Mouse (Mus musculus) kidney, embryonic 14.5 days (tissue): ENCODE results near the gene Aco2. TPM values are rescaled to one million over a fixed set of nuclear protein-coding genes. Genes with fewer than 3 reads are reported as not detected.
"Not testable (repeated sequence)": the region's sequence is repeated elsewhere in the genome, so short reads cannot be mapped to it uniquely, and the experiment has no call there.

Experiments
- ATAC-seq: fragments of 200-750 bp; cut with Nextera tagmentation; 2 replicates; pipeline ENCODE4 v1.8.0; 2017; ENCODE audit warnings: moderate number of reproducible peaks, mild to moderate bottlenecking, moderate TSS enrichment, moderate library complexity; ENCODE audit not compliant: low FRiP score, low TSS enrichment
- H3K27ac ChIP-seq: fragments of 300-500 bp; sonication (generic); 2 replicates; pipeline ENCODE4 v1.5.1; 2014; ENCODE audit warnings: low read depth, mild to moderate bottlenecking, low read length, moderate library complexity, mixed read lengths
- H3K27me3 ChIP-seq: fragments of 300-500 bp; sonication (generic); 2 replicates; pipeline ENCODE4 v1.6.1; 2014; ENCODE audit warnings: mild to moderate bottlenecking, low read length; ENCODE audit not compliant: control insufficient read depth, insufficient read depth
- H3K36me3 ChIP-seq: fragments of 300-500 bp; sonication (generic); 2 replicates; pipeline ENCODE4 v1.6.1; 2014; ENCODE audit warnings: low read length, mixed read lengths; ENCODE audit not compliant: control insufficient read depth, insufficient read depth
- H3K4me1 ChIP-seq: fragments of 300-500 bp; sonication (generic); 2 replicates; pipeline ENCODE4 v1.6.1; 2014; ENCODE audit warnings: low read length, mixed read lengths; ENCODE audit not compliant: control insufficient read depth, insufficient read depth
- H3K4me2 ChIP-seq: fragments of 300-500 bp; sonication (generic); replicated peaks from 2 replicates; pipeline ENCODE4 v1.6.1; 2014; ENCODE audit warnings: low read depth, mild to moderate bottlenecking, low read length
- H3K4me3 ChIP-seq: fragments of 300-500 bp; sonication (generic); 2 replicates; pipeline ENCODE4 v1.5.1; 2014; ENCODE audit warnings: mild to moderate bottlenecking, low read length
- H3K9ac ChIP-seq: fragments of 300-500 bp; sonication (generic); 2 replicates; pipeline ENCODE4 v1.6.1; 2014; ENCODE audit warnings: low read depth, mild to moderate bottlenecking, low read length, moderate library complexity
- H3K9me3 ChIP-seq: fragments of 300-500 bp; sonication (generic); 2 replicates; pipeline ENCODE4 v1.6.1; 2016; ENCODE audit warnings: low read length; ENCODE audit not compliant: control insufficient read depth
- WGBS: fragments of 180-500 bp; shearing (Covaris S2); extraction: QIAGEN DNeasy Blood & Tissue Kit; methylation state at CpG from one replicate; pipeline ENCODE4 v1.1.7; 2014; 5-methylcytosine and 5-hydroxymethylcytosine counted together
- polyA plus RNA-seq: library from polyadenylated mRNA; unstranded; fragments of >200 nt; fragmentation: Nextera tagmentation; extraction: Ambion mirVana; gene quantifications from 2 replicates; pipeline ENCODE4 v1.2.1, GENCODE M21; 2014

Gene Aco2
- polyA plus RNA-seq, 1 experiment from 2014 or later: 191 TPM

GRCm38 (mm10) chr15:81904939-81905338 is 32.8 kb downstream of the Aco2 start:
- no peak overlapping the region for H3K9ac ChIP-seq
- no peaks in the 10 kb centered on the region for H3K27me3 ChIP-seq
- H3K4me3 ChIP-seq: no peak overlapping the region
- no peaks in the 10 kb centered on the region for H3K9me3 ChIP-seq
- 42% methylated on average over 2 of the region's 2 CpGs for WGBS
- H3K4me2 ChIP-seq: no peak overlapping the region
- no peaks in the 10 kb centered on the region for H3K4me1 ChIP-seq
- H3K27ac ChIP-seq: no peak overlapping the region
- ATAC-seq: no peak
- peaks cover 92% of the 10 kb centered on the region for H3K36me3 ChIP-seq

DNA sequence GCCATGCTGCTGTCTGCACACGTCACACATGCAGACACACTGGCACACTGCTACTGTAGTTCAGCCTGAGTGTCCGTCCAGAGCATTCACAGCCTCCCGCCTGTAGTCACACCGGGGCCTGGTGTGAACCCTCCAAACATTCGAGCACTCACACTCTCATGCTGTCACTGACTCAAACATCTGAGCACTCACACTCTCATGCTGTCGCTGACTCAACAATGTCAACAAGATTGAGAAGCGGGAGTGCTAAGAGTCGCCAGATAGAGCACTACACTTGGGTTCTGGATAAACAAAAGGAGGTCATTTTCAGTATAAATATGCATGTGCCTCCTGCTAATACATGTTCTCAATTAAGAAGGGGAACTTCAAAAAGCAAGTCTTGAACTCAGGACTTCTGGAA is 35.8 kb downstream of the Aco2 start:
- H3K27ac ChIP-seq: no peak overlapping the region
- WGBS: 91% methylated on average over 8 of the region's 8 CpGs
- H3K27me3 ChIP-seq: no peaks in the 10 kb centered on the region
- no peaks in the 10 kb centered on the region for H3K4me1 ChIP-seq
- no peak overlapping the region for H3K9ac ChIP-seq
- ATAC-seq: no peak
- no peak overlapping the region for H3K4me3 ChIP-seq
- no peak overlapping the region for H3K4me2 ChIP-seq
- no peaks in the 10 kb centered on the region for H3K9me3 ChIP-seq
- H3K36me3 ChIP-seq: peaks cover 93% of the 10 kb centered on the region

- H3K36me3 ChIP-seq: peaks cover 94% of the 10 kb centered on the region
- not testable (repeated sequence) for H3K27me3 ChIP-seq, ATAC-seq, H3K4me1 ChIP-seq, H3K4me3 ChIP-seq, H3K9ac ChIP-seq, H3K27ac ChIP-seq, H3K9me3 ChIP-seq, H3K4me2 ChIP-seq
- WGBS: 89% methylated on average over 4 of the region's 4 CpGs
Observed at GRCm38 (mm10) chr15:81908767-81909166, 36.7 kb downstream of the Aco2 start.

DNA sequence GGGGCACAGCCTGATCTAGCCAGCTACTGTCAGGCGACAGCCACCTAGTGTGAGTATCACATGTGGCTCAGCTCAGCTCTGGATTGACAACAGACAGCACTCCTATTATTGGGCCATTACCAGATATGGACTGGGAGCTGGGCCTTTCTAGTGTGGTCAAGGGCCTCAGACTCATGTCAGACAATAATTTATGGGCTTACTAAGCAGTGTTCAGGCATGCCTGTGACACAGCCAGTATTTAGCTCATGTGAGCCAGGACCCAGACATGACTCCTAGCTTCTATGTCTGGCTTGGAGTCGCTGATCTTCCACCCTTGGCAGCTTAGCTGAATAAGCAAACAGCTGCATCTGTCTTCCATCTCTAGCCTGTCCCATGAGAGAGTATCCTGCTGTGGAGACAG is 40.4 kb downstream of the Aco2 start:
- no peak for ATAC-seq
- Histone ChIP-seq H3K9ac (no peak overlapping the region), H3K4me1 (no peaks in the 10 kb centered on the region), H3K27ac (no peak overlapping the region), H3K36me3 (peaks cover 89% of the 10 kb centered on the region), H3K4me2 (no peak overlapping the region), H3K27me3 (no peaks in the 10 kb centered on the region), H3K9me3 (no peaks in the 10 kb centered on the region), H3K4me3 (no peak overlapping the region)
- 63% methylated on average over 2 of the region's 2 CpGs for WGBS

- Histone ChIP-seq H3K27ac (no peak overlapping the region), H3K36me3 (peaks cover 82% of the 10 kb centered on the region), H3K4me3 (no peak overlapping the region), H3K27me3 (no peaks in the 10 kb centered on the region), H3K9me3 (no peaks in the 10 kb centered on the region), H3K4me2 (no peak overlapping the region), H3K4me1 (no peaks in the 10 kb centered on the region), H3K9ac (no peak overlapping the region)
- no peak; the same call in 1 of the 2 replicates for ATAC-seq
- WGBS: 78% methylated on average over 5 of the region's 5 CpGs
Observed at GRCm38 (mm10) chr15:81914668-81915067, 42.6 kb downstream of the Aco2 start.

- H3K27ac ChIP-seq: no peak overlapping the region
- H3K4me3 ChIP-seq: no peak overlapping the region
- no peaks in the 10 kb centered on the region for H3K4me1 ChIP-seq
- 68% methylated on average over 5 of the region's 5 CpGs for WGBS
- no peaks in the 10 kb centered on the region for H3K27me3 ChIP-seq
- H3K9me3 ChIP-seq: no peaks in the 10 kb centered on the region
- no peak overlapping the region for H3K4me2 ChIP-seq
- H3K36me3 ChIP-seq: peaks cover 72% of the 10 kb centered on the region
- no peak overlapping the region for H3K9ac ChIP-seq
- ATAC-seq: no peak
Observed at GRCm38 (mm10) chr15:81915663-81916062, 43.6 kb downstream of the Aco2 start.

DNA sequence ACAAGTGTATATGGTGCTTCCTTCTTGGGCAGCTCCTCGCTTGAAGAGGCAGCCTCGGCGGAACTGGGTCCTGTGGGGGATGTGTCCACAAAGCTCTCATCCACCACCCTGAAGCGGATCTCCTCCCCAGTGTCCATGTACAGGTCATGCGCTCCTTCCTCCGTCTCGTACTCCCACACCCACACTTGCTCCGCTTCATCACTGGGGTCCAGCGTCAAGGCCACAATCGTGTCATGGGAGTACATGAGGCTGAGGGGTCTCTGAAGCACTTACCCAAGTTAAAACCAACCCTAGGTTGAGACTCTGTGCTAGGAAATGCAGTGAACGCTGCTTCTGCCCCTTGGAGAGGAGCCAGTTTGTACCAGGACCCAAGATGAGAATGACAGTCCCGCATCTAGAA is 45.1 kb downstream of the Aco2 start:
- ATAC-seq: no peak
- no peaks in the 10 kb centered on the region for H3K27me3 ChIP-seq
- no peak overlapping the region for H3K9ac ChIP-seq
- 73% methylated on average over 12 of the region's 12 CpGs for WGBS
- no peaks in the 10 kb centered on the region for H3K4me1 ChIP-seq
- no peak overlapping the region for H3K4me2 ChIP-seq
- no peak overlapping the region for H3K27ac ChIP-seq
- H3K4me3 ChIP-seq: no peak overlapping the region
- no peaks in the 10 kb centered on the region for H3K9me3 ChIP-seq
- peaks cover 58% of the 10 kb centered on the region for H3K36me3 ChIP-seq

DNA sequence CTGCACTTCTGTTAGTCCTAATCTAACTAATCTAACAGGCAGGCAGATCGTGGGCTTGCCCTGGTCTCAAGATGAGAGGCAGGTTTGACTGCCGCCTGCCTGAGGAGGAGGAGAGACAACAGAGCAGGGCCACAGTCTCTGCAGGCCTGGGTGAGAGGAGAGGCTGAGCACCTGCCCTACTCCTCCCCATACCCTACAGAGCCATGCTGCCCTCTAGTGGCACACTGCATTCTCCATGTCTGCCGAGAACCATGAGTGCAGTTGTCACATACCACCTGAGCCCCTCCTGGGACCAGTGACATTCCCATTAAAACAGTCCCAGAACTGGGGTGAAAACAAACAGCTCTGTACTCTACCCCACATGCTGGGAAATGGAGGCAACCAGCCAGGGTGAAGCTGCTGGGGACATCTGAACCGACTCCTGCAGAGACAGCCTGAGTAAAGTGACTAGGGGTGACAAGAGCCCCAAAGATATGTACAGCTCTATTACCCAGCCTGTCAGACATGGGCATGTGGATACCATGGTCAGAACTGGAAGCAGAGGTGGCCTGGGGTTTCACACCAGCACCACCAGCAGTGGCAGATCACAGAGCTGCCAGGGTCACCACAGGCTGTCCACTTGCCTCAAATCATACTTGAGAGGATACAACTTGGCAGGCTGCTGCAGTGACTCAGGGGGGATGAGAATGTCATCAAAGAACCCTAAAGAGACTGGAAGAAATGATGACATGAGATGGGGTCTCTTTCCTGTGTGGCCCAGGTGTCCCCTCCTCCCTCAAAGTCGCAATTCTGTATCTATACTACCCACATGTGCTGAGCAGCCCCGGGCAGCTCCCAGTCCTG is 45.7 kb downstream of the Aco2 start:
- Histone ChIP-seq H3K27ac (no peak overlapping the region), H3K4me3 (no peak overlapping the region), H3K4me2 (no peak overlapping the region), H3K36me3 (peaks cover 52% of the 10 kb centered on the region), H3K9me3 (no peaks in the 10 kb centered on the region), H3K4me1 (no peaks in the 10 kb centered on the region), H3K9ac (no peak overlapping the region), H3K27me3 (no peaks in the 10 kb centered on the region)
- 58% methylated on average over 6 of the region's 6 CpGs for WGBS
- ATAC-seq: no peak

DNA sequence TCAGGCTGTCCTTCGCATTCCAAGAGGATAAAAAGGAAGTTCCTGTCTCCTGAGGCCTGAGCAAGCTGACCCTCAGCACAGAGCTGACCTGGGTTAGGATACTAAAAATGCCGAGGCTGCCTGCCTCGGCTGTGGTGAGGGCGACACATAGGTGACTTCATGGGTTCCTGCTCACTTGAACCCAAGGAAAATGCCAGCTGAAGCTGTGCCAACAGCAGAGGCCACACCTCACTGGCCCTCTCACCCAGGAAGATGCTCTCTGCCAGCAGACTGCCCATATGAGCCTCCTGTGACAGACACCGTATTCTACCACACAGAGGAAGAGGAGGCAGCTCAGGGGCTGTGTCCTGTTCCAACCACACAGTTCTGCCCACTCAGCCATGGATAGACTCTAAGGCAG is 47.0 kb downstream of the Aco2 start:
- H3K27ac ChIP-seq: no peak overlapping the region
- 75% methylated on average over 5 of the region's 5 CpGs for WGBS
- no peaks in the 10 kb centered on the region for H3K9me3 ChIP-seq
- H3K36me3 ChIP-seq: peaks cover 42% of the 10 kb centered on the region
- H3K9ac ChIP-seq: no peak overlapping the region
- no peaks in the 10 kb centered on the region for H3K27me3 ChIP-seq
- peaks cover 10% of the 10 kb centered on the region; the same call in 1 of the 2 replicates for H3K4me1 ChIP-seq
- no peak for ATAC-seq
- H3K4me2 ChIP-seq: no peak overlapping the region
- H3K4me3 ChIP-seq: no peak overlapping the region
